Mouse (Mus musculus): ENCODE results near the gene Etl4.
A peak's percentile ranks its signal among the peaks of the same experiment; 100 is the strongest.

Etl4 gene

GRCm38 (mm10) chr2:20756964-20757363 lies 847.4 kb downstream of the Etl4 start:
- no peak for DNase-seq (ENCODE audit: extremely low read depth, low read depth)

GRCm38 (mm10) chr2:20759045-20759662 lies 849.6 kb downstream of the Etl4 start:
- DNase-seq (ENCODE audit: extremely low read depth, low read depth), result no peak

GRCm38 (mm10) chr2:20761320-20761719 lies 851.7 kb downstream of the Etl4 start:
- no peak for DNase-seq (ENCODE audit: extremely low read depth, low read depth)

GRCm38 (mm10) chr2:20761751-20762150 lies 852.2 kb downstream of the Etl4 start:
- no peak for DNase-seq (ENCODE audit: extremely low read depth, low read depth)

- DNase-seq (ENCODE audit: extremely low read depth, low read depth), result no peak
Observed at GRCm38 (mm10) chr2:20763511-20764212, 854.1 kb downstream of the Etl4 start.

- no peak for DNase-seq (ENCODE audit: extremely low read depth, low read depth)
Observed at GRCm38 (mm10) chr2:20764566-20765090, 855.0 kb downstream of the Etl4 start.

- DNase-seq (ENCODE audit: extremely low read depth, low read depth), result no peak
Observed at GRCm38 (mm10) chr2:20768681-20769080, 859.1 kb downstream of the Etl4 start.

GRCm38 (mm10) chr2:20770171-20770570 lies 860.6 kb downstream of the Etl4 start:
- no peak for DNase-seq (ENCODE audit: extremely low read depth, low read depth)

GRCm38 (mm10) chr2:20774462-20774861 lies 864.9 kb downstream of the Etl4 start:
- no peak for DNase-seq (ENCODE audit: extremely low read depth, low read depth)

GRCm38 (mm10) chr2:20776171-20776704 lies 866.7 kb downstream of the Etl4 start:
- DNase-seq (ENCODE audit: extremely low read depth, low read depth), result no peak

GRCm38 (mm10) chr2:20777931-20778330 lies 868.4 kb downstream of the Etl4 start:
- no peak for DNase-seq (ENCODE audit: extremely low read depth, low read depth)

GRCm38 (mm10) chr2:20779484-20780381 lies 870.2 kb downstream of the Etl4 start:
- DNase-seq (ENCODE audit: extremely low read depth, low read depth), result peak; percentile 15

GRCm38 (mm10) chr2:20801236-20801890 lies 891.8 kb downstream of the Etl4 start:
- DNase-seq (ENCODE audit: extremely low read depth, low read depth), result no peak

GRCm38 (mm10) chr2:20811506-20811905 lies 901.9 kb downstream of the Etl4 start:
- DNase-seq (ENCODE audit: extremely low read depth, low read depth), result no peak

GRCm38 (mm10) chr2:20813986-20814385 lies 904.4 kb downstream of the Etl4 start:
- peak; percentile 14 for DNase-seq (ENCODE audit: extremely low read depth, low read depth)

GRCm38 (mm10) chr2:20818226-20818625 lies 908.6 kb downstream of the Etl4 start:
- no peak for DNase-seq (ENCODE audit: extremely low read depth, low read depth)

GRCm38 (mm10) chr2:20826258-20826657 lies 916.7 kb downstream of the Etl4 start:
- no peak for DNase-seq (ENCODE audit: extremely low read depth, low read depth)

GRCm38 (mm10) chr2:20830882-20831281 lies 921.3 kb downstream of the Etl4 start:
- no peak for DNase-seq (ENCODE audit: extremely low read depth, low read depth)

- no peak for DNase-seq (ENCODE audit: extremely low read depth, low read depth)
Observed at GRCm38 (mm10) chr2:20831608-20832406, 922.2 kb downstream of the Etl4 start.

- no peak for DNase-seq (ENCODE audit: extremely low read depth, low read depth)
Observed at GRCm38 (mm10) chr2:20849346-20849745, 939.8 kb downstream of the Etl4 start.
